Mouse (Mus musculus) embryonic stem cell, embryonic (primary cell): ENCODE data around the gene Tmem191c.

ENCODE experiments used
- CTCF ChIA-PET, 4 experiments: fragments of 300-600 bp in 2 of 4; fragments of 350-600 bp in 2 of 4; sonication (Branson Sonifier 250); formaldehyde crosslinking; loops; one replicate each; lab custom pipeline; 2022; ENCODE audit warnings: inconsistent platforms in 2 of 4; lab: Charles Lee
- POLR2A ChIA-PET, 4 experiments: fragments of 300-600 bp in 2 of 4; fragments of 350-600 bp in 2 of 4; sonication (Branson Sonifier 250); formaldehyde crosslinking; loops; one replicate each; lab custom pipeline; 2022; ENCODE audit warnings: antibody characterized with exemption in 4 of 4, inconsistent platforms in 1 of 4; lab: Charles Lee

The Tmem191c gene

GRCm38 (mm10) chr16:17331116-17331515 lies 55.2 kb downstream of the Tmem191c start, which contains the start of gene Serpind1:
TSS of gene Serpind1 (plus strand) at chr16:17331371.
- ChIA-PET POLR2A (interaction anchor here in 1 of 4 experiments (1.9 kb wide), 1 partner anchor 9 kb away, joined by 4 read pairs; no protein-coding TSS in a partner anchor), CTCF (no interaction called here)

DNA sequence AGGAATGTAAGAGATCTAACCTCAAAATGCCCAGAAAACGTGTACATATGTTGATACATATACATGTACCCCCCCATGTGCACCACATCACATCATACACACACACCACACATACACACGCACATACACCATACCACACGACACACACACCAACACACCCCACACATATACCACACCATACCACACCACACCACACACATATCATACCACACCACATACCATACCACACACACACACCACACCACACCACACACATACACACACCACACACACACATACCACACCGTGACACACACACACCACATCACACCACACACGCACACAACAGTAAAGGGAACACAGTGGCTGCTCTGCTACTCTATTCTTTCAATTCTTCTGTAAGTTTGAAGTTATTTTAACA lies 56.0 kb downstream of the Tmem191c start:
- CTCF ChIA-PET, result no interaction called here
- POLR2A ChIA-PET, result no interaction called here
